Mouse (Mus musculus) myocyte (in vitro differentiated cells): ENCODE measurements around the gene Rpl15.

Experiments used
- E2F4 ChIP-seq: IDR thresholded peaks from one replicate; pipeline ENCODE4 v1.6.1; 2011; ENCODE audit warnings: mild to moderate bottlenecking, control low read depth, moderate library complexity; ENCODE audit not compliant: insufficient read depth
- MAX ChIP-seq: IDR thresholded peaks from one replicate; pipeline ENCODE4 v1.6.1; 2011; ENCODE audit warnings: low read depth, mild to moderate bottlenecking, control low read depth
- MYOD1 ChIP-seq, 3 experiments: IDR thresholded peaks; one replicate each; pipeline ENCODE4 v1.6.1; 2011; ENCODE audit warnings: control low read depth in 2 of 3, low read depth in 2 of 3, mild to moderate bottlenecking in 2 of 3, moderate library complexity in 1 of 3; ENCODE audit not compliant: insufficient read length in 2 of 3, control insufficient read depth in 1 of 3
- POLR2A ChIP-seq: IDR thresholded peaks from one replicate; pipeline ENCODE4 v1.6.1; 2011; ENCODE audit warnings: low read depth, mild to moderate bottlenecking, control low read depth, moderate library complexity; ENCODE audit not compliant: insufficient read length
- POLR2AphosphoS2 ChIP-seq: IDR thresholded peaks from one replicate; pipeline ENCODE4 v1.6.1; 2011; ENCODE audit warnings: low read depth, control low read depth; ENCODE audit not compliant: insufficient read length
- REST ChIP-seq: IDR thresholded peaks from one replicate; pipeline ENCODE4 v1.6.1; 2011; ENCODE audit warnings: mild to moderate bottlenecking, control low read depth, moderate library complexity; ENCODE audit not compliant: insufficient read depth, insufficient read length
- TCF12 ChIP-seq: IDR thresholded peaks from one replicate; pipeline ENCODE4 v1.6.1; 2011; ENCODE audit warnings: mild to moderate bottlenecking, control low read depth; ENCODE audit not compliant: poor library complexity, insufficient read depth, severe bottlenecking
- TCF3 ChIP-seq: IDR thresholded peaks from one replicate; pipeline ENCODE4 v1.6.1; 2011; ENCODE audit warnings: low read depth, control low read depth; ENCODE audit not compliant: insufficient read length
- USF1 ChIP-seq: IDR thresholded peaks from one replicate; pipeline ENCODE4 v1.6.1; 2011; ENCODE audit warnings: low read depth, mild to moderate bottlenecking, control low read depth, moderate library complexity

- no peak for TF ChIP-seq POLR2A
- TF ChIP-seq USF1, result no peak
- TF ChIP-seq POLR2AphosphoS2, result no peak
- no peak for TF ChIP-seq TCF3
- no peak for TF ChIP-seq MAX
- no peak for TF ChIP-seq TCF12
- no peak for TF ChIP-seq E2F4
- TF ChIP-seq REST, result no peak
- TF ChIP-seq MYOD1 (IDR thresholded peaks at IDR 0.05; ENCODE audit: control insufficient read depth in 1 of 3, insufficient read length in 2 of 3, low read depth in 2 of 3), result no peak
These were observed 46.5 kb upstream of the Rpl15 start for GRCm38 (mm10) chr14:18317457-18318411.
